Mouse (Mus musculus) thymus, adult 2 months (tissue): ENCODE data around the gene H2-Ob. TPM values are rescaled to one million over a fixed set of nuclear protein-coding genes. Genes with fewer than 3 reads are reported as not detected.

Experiments used
- DNase-seq: peaks from one replicate; pipeline ENCODE4 v3.0.0; 2021
- H3K27ac ChIP-seq: fragments of 200-500 bp; 2 replicates; pipeline ENCODE4 v1.5.1; 2012; ENCODE audit warnings: low read length, control low read depth; ENCODE audit not compliant: control insufficient read depth, insufficient read depth
- H3K27me3 ChIP-seq: fragments of 200-500 bp; 2 replicates; pipeline ENCODE4 v1.6.1; 2012; ENCODE audit warnings: mild to moderate bottlenecking, low read length, moderate library complexity, mixed read lengths; ENCODE audit not compliant: control insufficient read depth, insufficient read depth
- H3K36me3 ChIP-seq: fragments of 200-500 bp; 2 replicates; pipeline ENCODE4 v1.6.1; 2012; ENCODE audit warnings: mild to moderate bottlenecking, low read length, moderate library complexity; ENCODE audit not compliant: control insufficient read depth, insufficient read depth
- H3K4me1 ChIP-seq: fragments of 200-500 bp; replicated peaks from 2 replicates; pipeline ENCODE4 v1.6.1; 2012; ENCODE audit warnings: low read length; ENCODE audit not compliant: control insufficient read depth, insufficient read depth
- H3K4me3 ChIP-seq: fragments of 200-500 bp; 2 replicates; pipeline ENCODE4 v1.5.1; 2012; ENCODE audit warnings: mild to moderate bottlenecking, low read length, control low read depth, moderate library complexity; ENCODE audit not compliant: control insufficient read depth, insufficient read depth
- CTCF ChIP-seq: fragments of 200-500 bp; IDR thresholded peaks from 2 replicates; pipeline ENCODE4 v1.5.1; 2012; ENCODE audit warnings: mild to moderate bottlenecking, control low read depth, low read length, moderate library complexity, borderline replicate concordance; ENCODE audit not compliant: control insufficient read depth, poor library complexity, insufficient read depth; ENCODE audit errors: extremely low read depth
- POLR2A ChIP-seq: fragments of 200-500 bp; IDR thresholded peaks from 2 replicates; pipeline ENCODE4 v1.6.1; 2012; ENCODE audit warnings: mild to moderate bottlenecking, low read length, control low read depth, moderate library complexity; ENCODE audit not compliant: control insufficient read depth, poor library complexity, insufficient read depth; ENCODE audit errors: extremely low read depth
- WGBS: fragments of 180-500 bp; shearing (Covaris S2); methylation state at CpG from one replicate; pipeline ENCODE4 v1.1.7; 2018; 5-methylcytosine and 5-hydroxymethylcytosine counted together
- polyA plus RNA-seq: library from polyadenylated mRNA; depleted of rRNA; stranded (reverse); fragments of >200 nt; gene quantifications from 2 replicates; pipeline ENCODE4 v1.2.3, GENCODE M21; 2012

Gene H2-Ob
- polyA plus RNA-seq, 1 experiment = 37.5 TPM

- Histone ChIP-seq H3K4me3 (no peak overlapping the region), H3K27me3 (no peaks in the 10 kb centered on the region), H3K4me1 (peaks cover 48% of the 10 kb centered on the region), H3K27ac (peak overlapping the region; percentile 71), H3K36me3 (peaks cover 37% of the 10 kb centered on the region)
- WGBS = 3% methylated on average over 3 of the region's 3 CpGs
- TF ChIP-seq POLR2A (no peak), CTCF (no peak)
- DNase-seq = peak; percentile 64
These were observed 28.1 kb upstream of the H2-Ob start for GRCm38 (mm10) chr17:34210599-34210998.

GRCm38 (mm10) chr17:34211746-34212365, 26.8 kb upstream of the H2-Ob start:
- H3K36me3 ChIP-seq = peaks cover 50% of the 10 kb centered on the region
- peak overlapping the region; percentile 54 for H3K4me3 ChIP-seq
- TF ChIP-seq POLR2A (0 out of 2 replicates have a peak, but pooled peaks have one; percentile 36), CTCF (no peak)
- H3K27ac ChIP-seq = peak overlapping the region; percentile 71
- peak; percentile 80 for DNase-seq
- no peaks in the 10 kb centered on the region for H3K27me3 ChIP-seq
- WGBS = 11% methylated on average over 23 of the region's 23 CpGs
- H3K4me1 ChIP-seq = peaks cover 45% of the 10 kb centered on the region

- Histone ChIP-seq H3K36me3 (peaks cover 62% of the 10 kb centered on the region), H3K4me3 (no peak overlapping the region), H3K27me3 (no peaks in the 10 kb centered on the region), H3K4me1 (peaks cover 29% of the 10 kb centered on the region), H3K27ac (no peak overlapping the region)
- WGBS = 94% methylated on average over 21 of the region's 21 CpGs
- no peak for TF ChIP-seq CTCF
- DNase-seq = no peak
These were observed 24.8 kb upstream of the H2-Ob start for GRCm38 (mm10) chr17:34213936-34214335.

- Histone ChIP-seq H3K27me3 (no peaks in the 10 kb centered on the region), H3K4me3 (no peak overlapping the region), H3K4me1 (peaks cover 24% of the 10 kb centered on the region), H3K27ac (no peak overlapping the region), H3K36me3 (peaks cover 53% of the 10 kb centered on the region)
- DNase-seq = peak; percentile 0
- TF ChIP-seq POLR2A (no peak), CTCF (no peak)
- 96% methylated on average over 12 of the region's 12 CpGs for WGBS
These were observed 23.5 kb upstream of the H2-Ob start for GRCm38 (mm10) chr17:34215176-34215575.

GRCm38 (mm10) chr17:34217216-34217928, 21.3 kb upstream of the H2-Ob start:
- Histone ChIP-seq H3K27me3 (no peaks in the 10 kb centered on the region), H3K4me3 (no peak overlapping the region), H3K4me1 (peaks cover 6% of the 10 kb centered on the region), H3K27ac (no peak overlapping the region), H3K36me3 (peaks cover 53% of the 10 kb centered on the region)
- DNase-seq = no peak
- 93% methylated on average over 8 of the region's 8 CpGs for WGBS
- no peak for TF ChIP-seq POLR2A
- no peak for TF ChIP-seq CTCF

- H3K27me3 ChIP-seq = no peaks in the 10 kb centered on the region
- no peak overlapping the region for H3K4me3 ChIP-seq
- no peak overlapping the region; the same call in 1 of the 2 replicates for H3K27ac ChIP-seq
- WGBS = 89% methylated on average over 5 of the region's 5 CpGs
- peaks cover 49% of the 10 kb centered on the region for H3K36me3 ChIP-seq
- H3K4me1 ChIP-seq = peaks cover 4% of the 10 kb centered on the region; the same call in 1 of the 2 replicates
- DNase-seq = no peak
- TF ChIP-seq CTCF (no peak), POLR2A (no peak)
These were observed 20.7 kb upstream of the H2-Ob start for GRCm38 (mm10) chr17:34217986-34218385.

- TF ChIP-seq CTCF (no peak), POLR2A (no peak)
- H3K27ac ChIP-seq = peak overlapping the region; percentile 22; the same call in 1 of the 2 replicates
- peaks cover 45% of the 10 kb centered on the region for H3K36me3 ChIP-seq
- H3K4me1 ChIP-seq = peaks cover 4% of the 10 kb centered on the region; the same call in 1 of the 2 replicates
- 61% methylated on average over 11 of the region's 11 CpGs for WGBS
- no peaks in the 10 kb centered on the region for H3K27me3 ChIP-seq
- no peak overlapping the region for H3K4me3 ChIP-seq
- DNase-seq = no peak
These were observed 20.0 kb upstream of the H2-Ob start for GRCm38 (mm10) chr17:34218675-34219074.
